Mouse (Mus musculus): ENCODE results near the gene Ckm.
A peak's percentile ranks its signal among the peaks of the same experiment; 100 is the strongest.

Gene Ckm

GRCm38 (mm10) chr7:19388699-19389413 is 15.7 kb upstream of the Ckm start:
- ATAC-seq (ENCODE audit: low TSS enrichment): 0 out of 2 replicates have a peak, but pooled peaks have one; percentile 39

GRCm38 (mm10) chr7:19394484-19394883 is 10.1 kb upstream of the Ckm start:
- ATAC-seq (ENCODE audit: low TSS enrichment): no peak

DNA sequence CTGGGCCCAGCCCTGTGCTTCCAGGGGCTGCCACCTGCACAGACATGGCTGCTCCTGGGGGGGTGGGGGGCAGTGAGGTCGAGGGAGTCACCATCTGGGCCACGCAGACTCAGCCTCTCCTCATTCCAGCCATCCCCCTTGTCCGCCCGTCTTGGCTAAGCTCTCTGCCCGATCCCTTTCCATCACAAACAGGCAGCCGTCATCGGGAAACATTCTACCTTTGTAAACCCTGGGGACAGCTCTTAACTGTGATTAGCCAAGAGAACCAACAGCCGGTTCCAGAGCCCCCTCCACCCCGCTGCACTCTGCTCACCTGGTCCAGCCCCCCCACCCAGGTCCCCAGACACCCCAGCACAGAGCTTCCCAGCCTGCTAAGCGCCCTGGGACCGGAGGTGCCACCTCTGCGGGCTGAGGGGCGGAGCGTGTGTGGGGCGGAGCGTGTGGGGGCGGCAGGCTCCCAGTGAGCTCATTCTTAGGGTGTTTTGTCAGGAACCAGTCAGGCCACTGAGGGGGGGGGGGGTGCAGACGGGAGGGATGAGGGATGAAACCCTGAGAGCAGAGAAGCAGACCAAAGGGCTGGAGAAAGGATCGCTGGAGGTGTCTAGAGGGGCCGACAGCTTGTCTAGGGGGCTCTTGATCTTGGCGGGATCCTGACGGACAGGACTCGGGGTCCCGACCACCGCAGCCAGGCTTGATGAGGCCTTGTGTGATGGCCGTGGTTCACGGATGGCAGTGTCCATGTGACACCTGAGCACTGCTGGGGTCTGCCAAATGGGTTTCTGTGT is 4.9 kb upstream of the Ckm start:
- no peak for ATAC-seq (ENCODE audit: low TSS enrichment)

DNA sequence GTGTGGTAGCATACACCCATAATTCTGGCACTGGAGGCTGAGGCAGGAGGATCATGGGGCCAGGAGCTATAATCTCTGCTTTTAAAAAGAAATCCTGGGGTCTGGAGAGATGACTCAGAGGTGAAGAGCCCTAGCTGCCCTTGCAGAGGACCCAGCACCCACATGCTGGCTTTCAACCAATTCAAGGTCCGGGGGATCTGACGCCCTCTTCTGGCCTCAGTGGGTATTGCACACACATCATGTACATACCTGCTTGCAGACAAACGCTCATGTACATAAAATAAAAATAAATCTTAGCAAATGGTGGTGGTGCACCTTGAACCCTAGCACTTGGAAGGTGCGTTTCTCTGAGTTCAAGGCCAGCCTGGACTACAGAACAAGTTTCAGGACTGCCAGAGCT is 3.6 kb upstream of the Ckm start:
- no peak for ATAC-seq (ENCODE audit: low TSS enrichment)

GRCm38 (mm10) chr7:19402535-19403112 is 2.0 kb upstream of the Ckm start:
- peak; percentile 54; the same call in 1 of the 2 replicates for ATAC-seq (ENCODE audit: low TSS enrichment)

DNA sequence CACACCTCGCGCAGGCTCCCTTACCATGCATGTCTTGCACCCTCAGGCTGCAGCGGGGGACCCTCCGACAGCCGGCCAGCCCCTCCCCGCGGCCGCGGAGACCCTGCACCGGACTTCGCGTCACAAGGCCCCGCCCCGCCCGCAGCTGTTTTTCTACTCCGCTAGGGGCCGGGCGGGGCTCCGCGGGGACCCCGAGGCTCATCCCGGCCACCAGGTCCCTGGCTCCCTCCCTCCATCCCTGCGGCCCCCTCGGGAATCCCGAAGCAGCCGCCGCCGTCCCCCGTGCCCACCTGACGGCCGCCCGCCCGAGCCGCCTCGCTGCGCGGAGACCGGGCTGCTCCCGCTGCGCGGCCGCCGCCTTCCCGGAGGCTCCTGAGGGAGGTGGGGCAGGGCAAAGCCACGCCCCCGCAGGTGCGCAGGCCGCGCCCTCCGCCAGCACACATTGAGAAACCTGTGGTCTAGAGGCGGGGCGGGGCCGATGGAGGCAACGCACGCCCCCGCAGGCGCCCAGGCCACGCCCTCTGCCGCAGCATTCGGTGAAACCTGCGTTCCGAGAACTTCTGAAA is 762 bp upstream of the Ckm start, which contains the start of gene Klc3:
Klc3 (minus strand) TSS at position 374 of the 566 bp plus-strand sequence.
- ATAC-seq (ENCODE audit: low TSS enrichment): no peak

DNA sequence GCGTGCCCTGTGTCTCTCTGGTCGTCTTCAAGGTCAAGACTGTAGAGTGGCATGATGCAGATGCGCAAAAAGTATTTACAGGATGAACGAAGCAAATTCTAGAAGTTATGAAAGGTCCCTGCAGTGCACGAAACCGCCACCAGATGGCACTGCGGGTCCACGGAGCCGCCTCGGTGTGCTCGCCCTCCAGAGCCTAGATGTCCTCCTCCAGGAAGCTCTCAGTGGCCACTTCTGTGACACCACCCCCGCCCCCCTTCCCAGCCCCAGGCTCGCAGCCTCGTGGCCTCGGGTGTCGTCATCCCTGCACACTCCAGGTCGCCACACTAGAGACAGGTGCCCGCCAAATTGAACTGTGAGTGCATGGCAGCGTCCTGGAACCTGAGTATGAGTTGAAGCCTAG is 841 bp downstream of the Ckm start:
- ATAC-seq (ENCODE audit: low TSS enrichment): peak; percentile 50; the same call in 1 of the 2 replicates

DNA sequence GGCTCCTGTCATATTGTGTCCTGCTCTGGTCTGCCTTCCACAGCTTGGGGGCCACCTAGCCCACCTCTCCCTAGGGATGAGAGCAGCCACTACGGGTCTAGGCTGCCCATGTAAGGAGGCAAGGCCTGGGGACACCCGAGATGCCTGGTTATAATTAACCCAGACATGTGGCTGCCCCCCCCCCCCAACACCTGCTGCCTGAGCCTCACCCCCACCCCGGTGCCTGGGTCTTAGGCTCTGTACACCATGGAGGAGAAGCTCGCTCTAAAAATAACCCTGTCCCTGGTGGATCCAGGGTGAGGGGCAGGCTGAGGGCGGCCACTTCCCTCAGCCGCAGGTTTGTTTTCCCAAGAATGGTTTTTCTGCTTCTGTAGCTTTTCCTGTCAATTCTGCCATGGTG is 5.2 kb downstream of the Ckm start:
- no peak for ATAC-seq (ENCODE audit: low TSS enrichment)

DNA sequence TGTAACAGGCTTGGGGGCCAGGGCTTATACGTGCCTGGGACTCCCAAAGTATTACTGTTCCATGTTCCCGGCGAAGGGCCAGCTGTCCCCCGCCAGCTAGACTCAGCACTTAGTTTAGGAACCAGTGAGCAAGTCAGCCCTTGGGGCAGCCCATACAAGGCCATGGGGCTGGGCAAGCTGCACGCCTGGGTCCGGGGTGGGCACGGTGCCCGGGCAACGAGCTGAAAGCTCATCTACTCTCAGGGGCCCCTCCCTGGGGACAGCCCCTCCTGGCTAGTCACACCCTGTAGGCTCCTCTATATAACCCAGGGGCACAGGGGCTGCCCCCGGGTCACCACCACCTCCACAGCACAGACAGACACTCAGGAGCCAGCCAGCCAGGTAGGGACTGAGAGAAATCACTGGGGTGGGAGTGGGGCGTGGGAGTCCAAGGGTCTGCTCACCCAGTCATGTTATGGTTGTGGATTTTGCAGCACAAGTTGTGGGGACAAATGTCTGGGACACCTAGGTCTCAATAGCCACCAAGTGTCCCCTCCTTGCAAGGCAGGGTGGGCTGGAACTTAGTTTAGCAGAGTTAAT is 6.3 kb downstream of the Ckm start:
- no peak for ATAC-seq (ENCODE audit: low TSS enrichment)

GRCm38 (mm10) chr7:19411783-19412182 is 7.2 kb downstream of the Ckm start:
- ATAC-seq (ENCODE audit: low TSS enrichment): no peak

GRCm38 (mm10) chr7:19413525-19413924 is 8.9 kb downstream of the Ckm start:
- ATAC-seq (ENCODE audit: low TSS enrichment): no peak

- ATAC-seq (ENCODE audit: low TSS enrichment): no peak
Observed at GRCm38 (mm10) chr7:19416590-19416989, 12.0 kb downstream of the Ckm start.

- ATAC-seq (ENCODE audit: low TSS enrichment): no peak
Observed at GRCm38 (mm10) chr7:19420121-19420520, 15.5 kb downstream of the Ckm start.

GRCm38 (mm10) chr7:19420821-19421636 is 16.5 kb downstream of the Ckm start:
- ATAC-seq (ENCODE audit: low TSS enrichment): peak; percentile 91

DNA sequence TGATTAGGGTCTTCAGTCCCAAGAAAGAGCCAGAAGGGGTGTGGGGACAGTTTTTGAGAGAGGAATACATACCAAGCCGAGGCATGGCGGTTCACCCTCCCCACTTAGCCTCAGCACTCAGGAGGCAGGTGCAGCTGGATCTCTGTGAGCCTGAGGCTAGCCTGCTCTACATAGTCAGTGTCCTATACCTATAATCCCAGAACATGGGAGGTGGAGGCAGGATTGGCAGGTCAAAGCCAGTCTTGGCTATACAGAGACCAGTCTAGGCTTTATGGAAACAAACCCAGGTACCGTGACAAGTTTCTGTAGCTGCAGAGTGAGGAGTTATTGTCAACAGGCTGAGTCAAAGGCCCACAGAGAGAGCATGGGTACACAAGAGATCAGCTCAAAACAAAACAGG is 18.5 kb downstream of the Ckm start:
- no peak for ATAC-seq (ENCODE audit: low TSS enrichment)

GRCm38 (mm10) chr7:19424051-19424450 is 19.5 kb downstream of the Ckm start:
- no peak for ATAC-seq (ENCODE audit: low TSS enrichment)

DNA sequence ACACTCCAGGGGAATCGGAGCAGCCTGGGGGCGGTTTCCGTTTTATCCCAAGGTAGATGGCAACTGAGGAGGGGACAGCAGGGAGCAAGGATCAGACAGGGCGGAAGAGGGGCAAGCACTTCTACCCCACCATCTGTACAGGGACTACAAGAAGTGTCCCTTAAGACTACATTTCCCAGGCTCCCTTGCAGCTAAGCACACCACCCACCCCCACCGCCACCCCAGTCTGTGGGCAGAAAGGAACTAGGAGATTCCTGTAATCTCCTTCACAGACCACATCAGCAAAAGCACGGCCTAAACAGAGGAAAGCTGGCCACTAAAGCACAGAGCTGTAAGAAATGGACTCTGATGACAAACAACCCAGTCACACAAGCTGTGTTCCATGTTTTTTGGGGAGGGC is 21.8 kb downstream of the Ckm start:
- peak; percentile 83 for ATAC-seq (ENCODE audit: low TSS enrichment)

GRCm38 (mm10) chr7:19426888-19427287 is 22.3 kb downstream of the Ckm start:
- peak; percentile 57 for ATAC-seq (ENCODE audit: low TSS enrichment)

- no peak for ATAC-seq (ENCODE audit: low TSS enrichment)
Observed at GRCm38 (mm10) chr7:19427999-19428650, 23.5 kb downstream of the Ckm start.

- no peak for ATAC-seq (ENCODE audit: low TSS enrichment)
Observed at GRCm38 (mm10) chr7:19429726-19430125, 25.1 kb downstream of the Ckm start.

DNA sequence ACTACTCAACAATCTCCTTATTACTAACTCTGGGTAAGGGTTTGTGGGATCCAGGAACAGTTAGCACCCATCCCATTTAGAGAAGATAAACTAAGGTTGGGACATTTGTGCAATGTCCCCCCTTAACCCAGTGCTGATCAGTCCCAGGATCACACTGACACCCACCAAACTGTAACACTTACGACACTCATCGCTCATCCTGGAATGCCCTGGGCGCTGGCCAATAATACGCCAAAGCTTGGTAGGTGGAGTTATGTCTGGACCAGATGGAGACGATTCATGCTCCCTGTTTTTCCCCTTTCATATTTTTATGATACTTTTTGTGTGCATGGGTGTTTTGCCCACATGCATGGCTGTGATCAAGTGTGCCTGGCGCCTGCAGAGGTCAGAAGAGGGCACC is 25.8 kb downstream of the Ckm start:
- no peak for ATAC-seq (ENCODE audit: low TSS enrichment)
